Mouse (Mus musculus): ENCODE results near the gene Rexo1. TPM values are rescaled to one million over a fixed set of nuclear protein-coding genes. Genes with fewer than 3 reads are reported as not detected.
A peak's percentile ranks its signal among the peaks of the same experiment; 100 is the strongest.

Gene Rexo1
- polyA plus RNA-seq, 1 experiment from 2014 or later = 34.5 TPM

DNA sequence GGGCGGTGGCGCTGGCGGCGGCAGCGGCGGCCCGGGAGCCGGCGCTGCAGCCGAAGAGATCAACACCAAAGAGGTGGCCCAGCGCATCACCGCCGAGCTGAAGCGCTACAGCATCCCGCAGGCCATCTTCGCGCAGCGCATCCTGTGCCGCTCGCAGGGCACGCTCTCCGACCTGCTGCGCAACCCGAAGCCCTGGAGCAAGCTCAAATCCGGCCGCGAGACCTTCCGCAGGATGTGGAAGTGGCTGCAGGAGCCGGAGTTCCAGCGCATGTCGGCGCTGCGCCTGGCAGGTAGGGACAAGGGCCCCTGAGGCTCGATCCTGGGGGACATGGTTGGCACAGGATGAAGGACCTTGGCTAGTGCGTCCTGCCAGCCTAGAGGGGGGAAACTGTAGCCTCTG lies 65.5 kb downstream of the Rexo1 start:
- Histone ChIP-seq H3K36me3 (ENCODE audit: insufficient read depth) (no peaks in the 10 kb centered on the region), H3K9me3 (ENCODE audit: low read depth, low read length) (no peaks in the 10 kb centered on the region), H3K27me3 (ENCODE audit: insufficient read depth, low read length) (peaks cover 98% of the 10 kb centered on the region), H3K9ac (no peak overlapping the region), H3K4me2 (peak overlapping the region; percentile 76), H3K4me1 (ENCODE audit: insufficient read depth) (no peaks in the 10 kb centered on the region; the same call in 1 of the 2 replicates), H3K4me3 (ENCODE audit: low read depth, low read length) (peak overlapping the region; percentile 42), H3K27ac (ENCODE audit: low read depth) (no peak overlapping the region)
- no peak for TF ChIP-seq CTCF (IDR thresholded peaks at IDR 0.05; ENCODE audit: low read depth)
- WGBS = under 1% methylated on average over 35 of the region's 35 CpGs
- peak; percentile 35 for DNase-seq
- ATAC-seq (ENCODE audit: insufficient read depth) = no peak

DNA sequence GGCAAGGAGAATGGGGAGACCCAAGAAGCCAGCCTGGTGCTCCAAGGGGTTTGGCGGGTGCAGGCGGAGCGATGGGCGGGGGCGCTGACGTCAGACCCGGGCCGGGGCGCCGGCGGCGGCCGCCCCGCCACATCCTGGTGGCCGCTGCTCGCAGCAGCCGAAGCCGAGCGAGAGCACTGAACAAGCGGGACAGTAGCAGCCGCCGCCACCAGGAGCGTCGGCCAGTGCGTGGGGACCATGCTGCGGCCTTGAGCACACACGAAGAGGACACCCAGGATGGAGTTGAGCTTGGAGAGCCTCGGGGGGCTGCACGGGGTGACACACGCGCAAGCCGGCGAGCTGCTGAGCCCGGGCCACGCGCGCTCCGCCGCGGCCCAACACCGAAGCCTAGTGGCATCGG lies 66.6 kb downstream of the Rexo1 start, which contains the start of gene Onecut3:
Gene Onecut3 (plus strand): TSS at position 104 of the 400 bp plus-strand sequence.
- Histone ChIP-seq H3K9me3 (ENCODE audit: low read depth, low read length) (no peaks in the 10 kb centered on the region), H3K4me1 (ENCODE audit: insufficient read depth) (no peaks in the 10 kb centered on the region; the same call in 1 of the 2 replicates), H3K4me2 (peak within 1 kb of the TSS; percentile 76), H3K27ac (ENCODE audit: low read depth) (no peak within 1 kb of the TSS), H3K9ac (peak within 1 kb of the TSS; percentile 23; the same call in 1 of the 2 replicates), H3K4me3 (ENCODE audit: low read depth, low read length) (peak within 1 kb of the TSS; percentile 42), H3K36me3 (ENCODE audit: insufficient read depth) (no peaks in the 10 kb centered on the region), H3K27me3 (ENCODE audit: insufficient read depth, low read length) (peaks cover 98% of the 10 kb centered on the region)
- under 1% methylated on average over 34 of the region's 42 CpGs for WGBS
- ATAC-seq (ENCODE audit: insufficient read depth) = peak; percentile 50
- DNase-seq = peak; percentile 78
- TF ChIP-seq CTCF (IDR thresholded peaks at IDR 0.05; ENCODE audit: low read depth) = no peak; the same call in 1 of the 2 replicates

Small RNA genes within 50 kb of the gene (microRNA-seq; reads per million reads assigned to microRNA genes)
- gene Mir6912 (ENCODE audit: borderline number of aligned reads) = 0.95 reads per million

Other genes with a start within 250 kb of the Rexo1 start
- 41.7 and 41.8 TPM in 2 replicates for gene 2310011J03Rik, start 241.0 kb downstream of the Rexo1 start, polyA plus RNA-seq (2014; fragmentation: Nextera tagmentation; extraction: Ambion mirVana)
- 3.8 and 4.2 TPM in 2 replicates for gene Pcsk4, start 232.1 kb downstream of the Rexo1 start, polyA plus RNA-seq (2014; fragmentation: Nextera tagmentation; extraction: Ambion mirVana)
- 10.5 and 12.2 TPM in 2 replicates for gene Reep6, start 231.6 kb downstream of the Rexo1 start, polyA plus RNA-seq (2014; fragmentation: Nextera tagmentation; extraction: Ambion mirVana)
- 0.68 and 1.2 TPM in 2 replicates for gene Adamtsl5, start 213.1 kb downstream of the Rexo1 start, polyA plus RNA-seq (2014; fragmentation: Nextera tagmentation; extraction: Ambion mirVana)
- 0.61 and 0.77 TPM in 2 replicates for gene Plk5, start 205.1 kb downstream of the Rexo1 start, polyA plus RNA-seq (2014; fragmentation: Nextera tagmentation; extraction: Ambion mirVana)
- gene Mex3d, start 173.9 kb downstream of the Rexo1 start, polyA plus RNA-seq (2014; fragmentation: Nextera tagmentation; extraction: Ambion mirVana) = 7.4 and 8.6 TPM in 2 replicates
- 224 and 268 TPM in 2 replicates for gene Mbd3, start 162.0 kb downstream of the Rexo1 start, polyA plus RNA-seq (2014; fragmentation: Nextera tagmentation; extraction: Ambion mirVana)
- 663 and 669 TPM in 2 replicates for gene Uqcr11, start 154.7 kb downstream of the Rexo1 start, polyA plus RNA-seq (2014; fragmentation: Nextera tagmentation; extraction: Ambion mirVana)
- gene Tcf3, start 127.9 kb downstream of the Rexo1 start, polyA plus RNA-seq (2014; fragmentation: Nextera tagmentation; extraction: Ambion mirVana) = 148 and 175 TPM in 2 replicates
- gene Onecut3, start 66.7 kb downstream of the Rexo1 start, polyA plus RNA-seq (2014; fragmentation: Nextera tagmentation; extraction: Ambion mirVana) = not detected in 2 replicates
- gene Atp8b3, start 22.4 kb downstream of the Rexo1 start, polyA plus RNA-seq (2014; fragmentation: Nextera tagmentation; extraction: Ambion mirVana) = 0.09 and 0.14 TPM in 2 replicates
- 9.5 and 11.8 TPM in 2 replicates for gene Klf16, start 15.8 kb upstream of the Rexo1 start, polyA plus RNA-seq (2014; fragmentation: Nextera tagmentation; extraction: Ambion mirVana)
- gene Abhd17a, start 28.8 kb upstream of the Rexo1 start, polyA plus RNA-seq (2014; fragmentation: Nextera tagmentation; extraction: Ambion mirVana) = 151 and 153 TPM in 2 replicates
- 90.5 and 92.8 TPM in 2 replicates for gene Scamp4, start 41.3 kb upstream of the Rexo1 start, polyA plus RNA-seq (2014; fragmentation: Nextera tagmentation; extraction: Ambion mirVana)
- gene Adat3, start 41.3 kb upstream of the Rexo1 start, polyA plus RNA-seq (2014; fragmentation: Nextera tagmentation; extraction: Ambion mirVana) = 8.7 and 10.1 TPM in 2 replicates
- gene Gm49322, start 44.5 kb upstream of the Rexo1 start, polyA plus RNA-seq (2014; fragmentation: Nextera tagmentation; extraction: Ambion mirVana) = 2.4 and 3.1 TPM in 2 replicates
- 105 and 124 TPM in 2 replicates for gene Csnk1g2, start 61.3 kb upstream of the Rexo1 start, polyA plus RNA-seq (2014; fragmentation: Nextera tagmentation; extraction: Ambion mirVana)
- 82.5 and 101 TPM in 2 replicates for gene Btbd2, start 95.5 kb upstream of the Rexo1 start, polyA plus RNA-seq (2014; fragmentation: Nextera tagmentation; extraction: Ambion mirVana)
- gene Mknk2, start 116.6 kb upstream of the Rexo1 start, polyA plus RNA-seq (2014; fragmentation: Nextera tagmentation; extraction: Ambion mirVana) = 102 and 110 TPM in 2 replicates
- gene Mob3a, start 140.4 kb upstream of the Rexo1 start, polyA plus RNA-seq (2014; fragmentation: Nextera tagmentation; extraction: Ambion mirVana) = 35.1 and 40.3 TPM in 2 replicates
- gene Izumo4, start 140.6 kb upstream of the Rexo1 start, polyA plus RNA-seq (2014; fragmentation: Nextera tagmentation; extraction: Ambion mirVana) = 6.7 and 7.3 TPM in 2 replicates
- 62.0 and 69.6 TPM in 2 replicates for gene Ap3d1, start 180.7 kb upstream of the Rexo1 start, polyA plus RNA-seq (2014; fragmentation: Nextera tagmentation; extraction: Ambion mirVana)
- gene Dot1l, start 193.6 kb upstream of the Rexo1 start, polyA plus RNA-seq (2014; fragmentation: Nextera tagmentation; extraction: Ambion mirVana) = 26.9 and 29.1 TPM in 2 replicates
- 97.2 and 98.4 TPM in 2 replicates for gene Sf3a2, start 236.6 kb upstream of the Rexo1 start, polyA plus RNA-seq (2014; fragmentation: Nextera tagmentation; extraction: Ambion mirVana)
- gene Plekhj1, start 237.1 kb upstream of the Rexo1 start, polyA plus RNA-seq (2014; fragmentation: Nextera tagmentation; extraction: Ambion mirVana) = 113 and 121 TPM in 2 replicates
- 0.11 and 0.14 TPM in 2 replicates for gene Amh, start 243.7 kb upstream of the Rexo1 start, polyA plus RNA-seq (2014; fragmentation: Nextera tagmentation; extraction: Ambion mirVana)

Data from lung, embryonic 14.5 days (tissue).